Mouse (Mus musculus) gastrocnemius, adult 8-10 months (tissue): ENCODE measurements at regions not wholly inside any gene's neighbourhood (a gene's known extent, or its start where the extent isn't known, plus 50 kb on each side); places are given as distances from the start of the nearest gene placed in this dataset.
A peak's percentile ranks its signal among the peaks of the same experiment; 100 is the strongest.

ENCODE experiments used
- DNase-seq, 2 experiments: peaks; one replicate each; pipeline ENCODE4 v3.0.0; 2022; ENCODE audit warnings: low spot score in 2 of 2

DNA sequence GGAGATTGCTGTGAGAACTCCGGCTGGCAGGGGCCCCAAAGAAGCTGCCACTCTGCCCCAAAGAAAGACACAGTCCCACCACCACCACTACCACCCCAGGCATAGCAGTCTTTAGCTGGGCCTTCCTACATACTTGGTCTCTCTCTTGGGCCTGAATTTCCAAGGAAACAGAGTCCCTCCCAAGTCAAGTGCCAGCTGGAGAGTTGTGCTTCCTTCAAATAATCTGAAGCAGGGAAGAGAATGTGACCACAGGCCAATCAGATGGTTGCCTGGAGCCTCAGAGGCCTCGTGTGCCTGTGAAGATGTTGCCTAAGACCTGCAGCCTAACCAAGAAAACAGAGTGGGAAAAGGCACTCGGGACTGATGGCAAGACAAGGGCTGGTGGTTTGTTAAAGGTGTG lies 117.5 kb upstream of the Ctnnb1 start:
- no peak for DNase-seq

DNA sequence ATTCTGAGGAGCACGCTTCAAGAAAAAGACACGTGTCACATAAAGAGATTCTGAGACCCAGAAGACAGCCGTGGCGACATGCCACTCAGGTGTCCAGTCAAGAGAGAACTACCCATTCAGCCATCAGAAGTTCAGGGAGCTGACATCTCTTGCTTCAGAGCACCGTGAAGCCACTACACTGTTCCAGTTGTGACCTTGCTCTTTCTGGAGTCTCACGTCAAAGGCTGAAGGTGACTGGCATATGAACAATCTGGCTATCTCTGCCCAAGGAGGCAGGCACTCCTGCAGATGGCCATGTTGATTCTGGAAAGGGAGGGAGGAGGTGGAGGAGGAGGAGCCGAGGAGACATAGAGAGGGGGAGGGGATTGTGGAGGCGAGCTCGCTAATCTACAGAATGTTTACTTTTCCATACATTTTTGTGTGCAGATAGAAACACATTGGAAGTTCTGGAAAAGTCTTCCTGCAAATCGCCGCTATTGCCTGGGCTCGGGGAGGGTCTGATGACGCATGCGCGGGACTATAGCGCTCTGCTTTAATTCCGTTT lies 116.3 kb upstream of the Ctnnb1 start:
- DNase-seq = no peak

DNA sequence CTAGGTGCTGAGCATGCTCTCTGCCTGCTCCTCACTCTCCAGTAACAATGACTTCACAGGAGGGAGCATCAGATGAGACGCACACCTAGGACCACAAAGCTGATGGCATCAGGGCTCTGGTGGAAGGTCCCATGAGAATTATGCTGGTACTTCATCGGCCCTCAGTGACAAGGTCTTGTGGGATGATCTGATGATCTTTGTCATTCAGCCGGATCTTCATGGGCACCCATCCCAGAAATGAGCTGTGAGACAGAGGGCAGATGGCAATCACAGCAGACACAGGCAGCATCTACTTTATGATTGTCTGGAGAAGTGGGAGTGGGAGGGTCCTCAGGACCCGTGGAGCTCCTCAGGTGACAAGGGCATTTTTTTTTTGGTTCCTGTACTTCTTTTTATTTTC lies 114.7 kb upstream of the Ctnnb1 start:
- no peak for DNase-seq

DNA sequence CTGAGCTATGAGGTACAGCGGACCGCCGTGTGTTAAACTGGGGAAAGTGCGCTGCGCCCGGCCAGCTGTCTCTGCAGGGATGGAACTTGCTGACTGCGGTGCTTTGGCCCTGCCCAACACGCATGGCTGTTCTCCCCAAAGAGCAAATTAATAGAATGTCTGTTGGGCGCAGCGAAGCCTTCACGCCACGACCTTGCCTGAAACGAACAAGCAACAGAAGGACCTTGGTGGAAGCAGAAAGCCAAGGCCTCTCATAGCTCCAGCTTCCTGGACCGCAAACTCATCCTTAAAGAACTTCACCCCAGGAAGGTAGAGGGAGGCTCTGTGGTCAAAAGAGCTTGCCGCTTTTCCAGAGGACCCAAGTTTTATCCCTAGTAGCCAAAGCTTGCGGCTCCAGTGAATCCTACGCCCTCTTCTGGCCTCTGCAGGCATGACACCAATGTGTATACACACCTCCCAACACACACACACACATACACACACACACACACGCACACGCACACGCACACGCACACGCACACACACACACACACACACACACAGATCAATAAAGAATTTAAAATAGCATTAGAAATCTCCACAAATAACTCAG lies 110.2 kb upstream of the Ctnnb1 start:
- DNase-seq = no peak

DNA sequence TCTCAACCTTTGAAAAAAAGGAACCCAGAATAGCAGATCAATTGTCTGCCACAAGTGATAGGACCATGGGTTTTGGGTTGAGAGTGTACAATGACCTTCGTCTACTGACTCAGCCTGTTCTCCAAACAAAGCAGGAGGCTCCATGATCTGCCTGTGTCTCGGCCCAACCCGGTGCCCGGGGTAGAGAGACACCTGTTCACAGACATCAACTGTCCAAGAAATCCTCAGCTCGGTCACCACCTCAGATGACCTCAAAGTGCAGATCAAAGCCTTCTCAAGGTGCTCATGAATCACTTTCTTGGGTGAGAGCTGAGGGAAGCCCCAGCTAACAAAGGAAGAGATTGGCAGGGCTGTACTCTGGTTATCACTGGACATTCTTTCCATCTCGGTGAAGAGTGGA lies 108.1 kb upstream of the Ctnnb1 start:
- no peak for DNase-seq

DNA sequence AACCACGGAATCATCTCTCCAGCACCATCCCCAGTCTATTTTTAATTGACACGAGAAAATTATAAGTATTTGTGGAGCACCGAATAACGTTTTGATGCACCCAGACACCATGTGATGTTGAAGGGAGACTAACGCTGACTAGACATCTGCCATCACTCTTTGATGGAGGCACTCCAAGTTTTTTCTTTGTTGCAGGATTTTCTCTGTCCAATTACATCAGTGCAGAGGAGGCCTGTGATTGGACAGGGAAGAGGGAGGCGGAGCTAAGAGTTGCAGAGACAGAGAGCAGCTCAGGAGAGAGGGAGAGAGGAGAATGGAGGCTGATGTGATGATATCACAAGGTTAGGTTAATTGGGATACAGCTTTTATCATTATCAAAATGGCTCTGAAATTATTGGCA lies 105.6 kb upstream of the Ctnnb1 start:
- no peak for DNase-seq

DNA sequence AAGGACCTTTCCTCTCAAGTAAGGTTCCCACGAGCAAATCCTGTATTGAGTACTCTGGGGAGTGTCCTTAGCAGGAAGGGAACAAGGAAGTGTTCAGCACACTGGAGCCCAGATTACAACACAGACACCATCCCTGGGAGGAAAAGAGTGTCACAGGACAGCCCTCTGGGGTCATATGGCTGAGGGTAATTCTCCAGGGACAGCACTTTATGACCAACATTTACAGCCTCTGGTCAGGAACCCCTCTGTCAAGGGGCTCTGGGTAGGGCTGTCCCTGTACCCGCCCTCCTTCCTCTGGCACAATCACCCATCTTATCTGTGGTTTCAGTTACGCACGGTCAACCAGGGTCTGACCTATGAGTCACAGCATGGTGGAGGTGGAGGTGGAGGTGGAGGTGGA lies 102.8 kb upstream of the Ctnnb1 start:
- no peak for DNase-seq

DNA sequence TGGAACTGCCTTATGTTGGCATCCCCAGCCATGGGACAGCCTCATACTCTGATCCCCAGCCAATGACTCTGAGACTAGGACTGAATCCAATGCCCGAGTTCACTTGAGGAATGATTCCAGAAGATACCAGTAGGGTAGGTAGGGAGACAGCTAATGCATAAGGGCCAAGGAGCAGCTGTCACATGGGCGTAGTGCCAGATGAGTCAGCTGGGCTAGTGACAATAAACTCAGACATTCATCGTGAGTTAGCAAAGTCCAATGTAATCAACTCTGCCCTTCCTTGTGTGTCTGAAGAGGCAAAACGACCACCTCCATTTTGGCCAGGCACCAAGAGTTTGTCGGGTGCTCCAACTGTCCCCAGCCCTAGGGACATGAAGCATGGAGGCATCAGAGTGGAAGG lies 98.5 kb upstream of the Ctnnb1 start:
- DNase-seq = peak in 1 of 2 experiments; percentile 34

DNA sequence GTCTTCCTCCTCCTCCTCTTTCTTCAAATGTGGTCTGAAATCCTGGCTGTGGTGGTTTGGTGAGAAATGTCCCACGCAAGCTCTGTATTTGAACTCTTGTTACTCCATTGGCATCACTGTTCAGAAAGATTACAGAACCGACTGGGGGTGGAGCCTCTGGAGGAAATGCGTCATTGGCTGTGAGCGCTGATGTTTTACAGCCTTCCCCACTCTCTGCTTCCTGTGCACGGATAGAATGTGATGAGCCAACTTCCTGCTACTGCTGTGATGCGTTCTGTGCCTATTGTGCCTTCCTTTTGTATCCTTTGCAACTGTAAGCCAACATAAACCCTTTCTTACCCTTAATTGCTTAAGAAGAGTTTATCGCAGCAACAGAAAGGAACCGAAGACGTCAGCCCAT lies 94.8 kb upstream of the Ctnnb1 start:
- no peak for DNase-seq

DNA sequence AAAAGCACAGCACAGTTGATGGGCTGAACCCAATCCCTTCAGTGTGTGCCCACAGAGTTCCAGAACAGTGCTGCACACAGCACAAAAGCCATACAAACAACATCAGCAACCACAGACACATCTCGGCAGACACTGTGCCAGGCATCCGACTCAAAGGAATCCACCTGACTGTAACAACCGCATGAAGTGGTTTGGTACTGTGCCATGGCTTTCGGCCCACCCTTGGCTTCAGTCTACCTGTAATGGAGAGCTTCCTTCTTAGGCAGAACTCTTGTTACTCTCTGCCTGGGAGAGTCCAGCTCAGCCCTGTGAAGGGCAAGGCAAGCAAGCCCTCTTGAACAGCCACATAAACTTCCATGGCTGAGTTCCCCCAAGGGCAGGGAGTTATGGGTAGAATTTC lies 93.4 kb upstream of the Ctnnb1 start:
- DNase-seq = no peak

DNA sequence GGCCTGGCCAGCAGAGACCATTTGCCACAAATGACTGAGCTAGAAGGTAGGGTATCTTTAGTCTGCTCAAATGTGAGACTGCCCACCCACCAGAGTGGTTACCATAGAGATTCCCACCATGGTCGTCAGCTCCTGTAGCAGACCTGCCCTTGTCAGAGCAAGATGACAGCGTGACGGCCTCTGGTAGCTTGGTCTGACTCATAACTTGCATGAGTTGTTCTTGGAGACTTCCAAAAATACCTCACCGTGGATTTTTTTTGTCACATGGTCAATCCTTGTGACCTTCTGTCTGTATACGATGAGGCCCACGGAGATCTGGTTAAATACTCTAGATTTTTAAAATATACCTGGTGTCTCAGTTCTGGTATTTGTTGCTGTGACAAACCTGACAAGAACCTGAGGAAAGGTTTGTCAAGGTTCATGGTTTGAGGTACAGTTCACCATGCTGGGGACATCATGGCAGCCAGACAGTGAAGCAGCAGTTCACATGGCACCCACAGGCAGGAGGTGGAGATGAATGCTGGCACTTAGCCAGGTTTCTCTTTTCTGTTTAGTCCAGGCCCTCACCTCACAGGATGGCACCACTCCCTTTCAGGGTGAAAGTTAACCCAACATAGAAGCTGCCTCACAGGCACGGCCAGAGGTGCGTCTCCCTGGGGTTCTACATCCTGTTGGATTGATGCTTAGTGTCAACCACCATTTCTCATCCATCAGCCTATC lies 91.4 kb upstream of the Ctnnb1 start:
- no peak for DNase-seq

DNA sequence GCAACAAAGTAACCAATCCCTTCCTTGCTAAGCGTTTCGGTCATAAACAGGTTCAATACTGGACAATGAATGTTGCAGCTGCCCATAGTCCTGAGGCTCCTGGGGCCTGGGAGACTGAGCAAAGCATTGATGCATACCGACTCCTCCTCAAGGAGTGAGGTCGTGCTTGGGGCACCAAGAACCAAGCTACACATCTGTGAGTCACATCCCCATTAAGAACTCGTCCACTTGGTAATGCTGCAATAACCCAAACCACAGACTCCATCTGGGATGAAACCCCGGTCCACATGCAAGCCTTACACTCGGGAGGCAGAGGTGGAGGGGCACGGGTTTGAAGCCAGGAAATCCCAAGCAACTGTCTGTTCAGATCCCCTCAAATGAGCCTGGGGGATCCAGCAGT lies 85.3 kb upstream of the Ctnnb1 start:
- no peak for DNase-seq

DNA sequence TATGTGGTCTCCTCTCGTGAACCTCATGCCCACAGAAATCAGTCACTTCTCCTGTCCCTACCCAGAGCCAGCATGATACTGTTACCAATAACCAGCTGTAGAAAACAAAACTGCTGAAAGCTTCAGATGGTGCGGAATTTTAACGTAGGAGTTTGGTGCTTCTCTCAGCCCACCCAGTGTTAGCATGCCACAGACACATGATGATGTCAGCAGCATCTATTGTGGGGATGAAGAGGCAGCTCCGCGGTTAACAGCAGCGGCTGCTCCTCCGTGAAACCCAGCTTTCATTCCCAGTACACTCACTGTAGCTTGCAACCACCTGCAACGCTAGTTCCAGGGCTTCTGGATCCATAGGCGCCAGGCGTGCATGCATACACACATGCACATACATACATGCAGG lies 83.5 kb upstream of the Ctnnb1 start:
- DNase-seq = no peak

DNA sequence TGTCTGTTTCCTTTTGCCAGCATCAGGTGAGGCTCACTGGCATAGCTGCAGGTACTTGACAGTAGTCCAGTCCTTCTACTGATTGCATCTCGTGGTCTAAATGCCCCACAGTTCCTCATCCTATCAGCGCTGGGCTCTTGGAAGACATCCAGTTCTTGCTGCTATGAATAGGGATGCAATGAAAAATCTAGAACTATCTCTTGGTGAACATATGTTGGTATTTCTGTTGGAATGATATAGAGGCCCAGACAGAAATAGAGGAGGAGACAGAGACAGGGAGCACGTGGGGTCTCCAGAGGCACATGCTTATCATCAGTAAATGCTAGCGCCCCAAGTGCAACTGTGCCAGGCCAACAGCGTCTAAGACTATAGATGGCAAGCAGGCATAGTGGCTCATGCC lies 81.4 kb upstream of the Ctnnb1 start:
- DNase-seq = no peak

DNA sequence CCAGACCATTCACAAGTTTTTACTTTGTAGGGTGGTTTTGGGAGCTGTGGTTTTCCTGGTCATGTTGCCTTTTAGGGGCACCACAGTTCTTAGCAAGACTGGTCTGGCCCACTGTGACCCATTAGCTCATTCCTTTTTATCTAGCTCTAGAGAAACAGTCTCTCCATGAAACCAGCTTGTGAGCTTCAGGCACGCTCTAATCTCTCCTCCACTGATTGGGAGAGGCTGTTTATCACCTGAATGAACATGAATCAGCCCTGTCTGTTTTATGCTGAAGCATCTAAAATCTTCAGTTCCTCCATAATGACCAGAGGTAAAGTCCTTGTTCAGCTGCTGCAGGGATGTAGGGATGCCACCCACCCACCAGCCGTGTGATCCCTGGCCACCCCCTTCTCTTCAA lies 80.1 kb upstream of the Ctnnb1 start:
- DNase-seq = no peak

DNA sequence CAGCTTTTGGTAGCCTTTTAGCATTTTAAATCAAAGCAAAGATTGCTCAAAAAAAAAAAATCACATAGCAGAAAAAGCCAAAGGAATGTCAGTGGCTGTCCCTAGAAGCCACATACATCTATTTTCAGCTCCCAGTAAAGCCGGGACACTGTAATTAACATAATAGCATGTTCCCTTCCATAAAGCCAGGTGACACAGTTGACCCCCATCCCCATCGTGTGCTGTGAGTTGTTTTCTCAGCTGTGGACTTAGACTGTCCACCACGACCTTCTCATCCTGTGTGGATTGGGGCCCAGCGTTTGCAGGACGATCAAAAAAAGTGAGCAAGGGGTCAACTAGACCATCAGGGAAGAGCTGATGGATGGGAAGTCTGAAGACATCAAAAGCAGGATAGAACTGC lies 78.9 kb upstream of the Ctnnb1 start:
- no peak for DNase-seq

DNA sequence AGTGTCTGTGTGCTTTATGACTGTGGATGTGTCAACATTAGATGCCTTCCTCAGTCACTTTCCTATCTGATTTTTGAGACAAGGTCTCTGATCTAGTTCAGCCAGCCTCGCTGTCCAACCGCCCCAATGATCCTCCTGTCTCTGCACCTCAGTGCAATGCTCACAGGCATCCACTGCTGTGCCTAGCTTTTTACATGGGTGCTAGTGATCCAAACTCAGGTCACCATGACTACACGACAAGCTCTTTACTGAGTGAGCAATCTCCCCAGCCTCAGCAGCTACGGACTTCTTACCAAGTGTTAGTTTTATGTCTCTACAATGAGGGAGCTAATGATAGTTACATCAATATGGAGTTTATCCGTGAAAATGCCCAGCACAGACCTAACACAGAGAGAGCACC lies 77.1 kb upstream of the Ctnnb1 start:
- DNase-seq = no peak

DNA sequence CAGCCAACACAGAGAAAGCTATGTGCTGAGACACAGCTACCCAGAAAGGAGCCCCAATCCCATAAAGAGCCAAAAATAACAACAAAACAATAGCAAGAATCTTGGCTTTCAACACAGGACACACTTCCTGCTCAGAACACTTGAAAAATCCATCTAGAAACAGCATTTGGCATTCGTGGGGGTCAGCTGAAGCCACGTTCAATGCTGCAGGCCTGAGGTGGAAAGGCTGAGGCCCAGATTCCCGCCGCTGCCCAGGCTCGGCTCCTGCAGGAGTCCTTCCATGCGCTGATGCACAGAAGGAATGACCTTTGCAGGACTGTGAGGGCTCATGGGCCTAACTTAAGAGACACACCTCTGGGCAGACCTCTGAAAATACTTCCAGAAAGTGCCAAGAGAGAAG lies 76.4 kb upstream of the Ctnnb1 start:
- DNase-seq = no peak

DNA sequence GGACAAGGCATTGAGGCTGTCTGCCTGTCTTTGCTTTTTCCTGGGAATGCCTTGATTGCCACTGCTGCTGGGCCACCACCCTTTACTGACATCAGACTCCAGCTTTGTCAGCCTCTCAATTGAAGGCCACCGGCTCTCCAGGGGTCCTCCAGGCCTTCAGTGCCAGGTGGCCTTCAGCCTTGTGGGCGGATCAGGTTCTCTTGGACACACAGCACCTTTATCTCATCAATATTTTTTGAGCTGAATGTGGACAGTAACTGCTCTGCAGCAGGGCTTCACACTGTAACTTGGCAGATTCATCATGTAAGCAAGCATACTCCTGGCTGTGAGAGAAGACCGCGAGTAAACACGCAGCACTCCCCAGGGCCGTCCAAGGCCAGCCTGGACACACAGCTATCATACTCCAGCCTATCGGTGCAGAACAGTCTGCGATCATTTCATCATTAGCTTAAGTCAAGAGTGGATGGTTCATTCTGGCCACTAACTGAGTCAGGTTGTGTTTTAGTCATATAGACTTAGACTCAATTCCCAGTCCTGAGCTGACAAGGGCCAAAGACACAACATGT lies 75.9 kb upstream of the Ctnnb1 start:
- no peak for DNase-seq

DNA sequence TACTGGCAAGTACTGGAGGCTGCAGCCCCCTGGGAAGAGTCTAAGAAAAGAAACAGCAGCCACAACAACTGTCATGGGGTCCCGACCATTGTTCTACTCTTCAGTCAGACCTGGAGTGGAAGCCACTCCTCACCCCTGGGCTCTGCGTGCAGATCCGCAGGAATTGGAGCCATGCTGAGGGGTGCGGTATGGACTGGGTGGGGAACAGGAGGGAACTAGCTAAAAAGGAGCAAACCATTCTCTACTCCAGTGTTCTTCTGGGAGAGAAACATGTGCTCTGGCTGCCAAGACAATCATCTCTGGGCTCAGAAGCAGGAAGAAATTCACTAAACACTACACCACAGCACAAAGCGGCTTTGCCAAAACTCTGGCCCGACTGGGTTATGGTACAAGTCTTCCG lies 74.7 kb upstream of the Ctnnb1 start:
- DNase-seq = no peak

DNA sequence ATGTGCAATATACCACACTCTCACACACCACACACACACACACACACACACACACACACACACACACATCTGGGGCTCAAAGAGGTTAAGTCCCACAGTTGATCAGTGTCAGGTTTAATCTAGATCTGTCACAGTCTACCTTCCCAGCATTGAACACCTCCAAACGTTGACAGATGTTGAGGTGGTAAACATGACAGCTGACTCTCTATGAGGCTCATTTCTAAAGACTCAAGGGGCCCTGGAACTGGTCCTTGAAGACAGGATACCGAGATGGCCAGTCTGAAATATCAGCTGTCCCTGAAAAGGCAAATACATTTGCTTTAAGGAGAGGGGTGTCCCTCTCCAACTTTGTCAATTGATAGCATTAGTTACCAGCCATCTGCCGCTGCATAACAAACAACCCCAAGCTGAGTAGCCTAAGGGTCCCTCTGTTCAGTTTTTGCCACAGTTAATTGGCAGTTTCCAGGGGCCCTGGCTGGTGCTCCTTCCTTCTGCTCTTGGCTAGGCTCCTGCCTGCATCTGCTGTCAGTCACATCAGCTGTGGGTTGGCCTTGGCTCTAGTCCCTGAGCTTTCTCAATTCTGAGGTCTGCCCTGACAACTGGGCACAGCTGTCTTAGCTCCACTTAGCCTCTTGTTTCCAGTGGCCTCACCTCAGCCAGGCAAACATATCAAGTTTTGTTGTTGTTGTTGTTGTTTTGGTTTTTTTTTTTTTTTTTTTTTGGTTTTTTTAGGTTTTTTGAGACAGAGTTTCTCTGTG lies 73.5 kb upstream of the Ctnnb1 start:
- DNase-seq = no peak

DNA sequence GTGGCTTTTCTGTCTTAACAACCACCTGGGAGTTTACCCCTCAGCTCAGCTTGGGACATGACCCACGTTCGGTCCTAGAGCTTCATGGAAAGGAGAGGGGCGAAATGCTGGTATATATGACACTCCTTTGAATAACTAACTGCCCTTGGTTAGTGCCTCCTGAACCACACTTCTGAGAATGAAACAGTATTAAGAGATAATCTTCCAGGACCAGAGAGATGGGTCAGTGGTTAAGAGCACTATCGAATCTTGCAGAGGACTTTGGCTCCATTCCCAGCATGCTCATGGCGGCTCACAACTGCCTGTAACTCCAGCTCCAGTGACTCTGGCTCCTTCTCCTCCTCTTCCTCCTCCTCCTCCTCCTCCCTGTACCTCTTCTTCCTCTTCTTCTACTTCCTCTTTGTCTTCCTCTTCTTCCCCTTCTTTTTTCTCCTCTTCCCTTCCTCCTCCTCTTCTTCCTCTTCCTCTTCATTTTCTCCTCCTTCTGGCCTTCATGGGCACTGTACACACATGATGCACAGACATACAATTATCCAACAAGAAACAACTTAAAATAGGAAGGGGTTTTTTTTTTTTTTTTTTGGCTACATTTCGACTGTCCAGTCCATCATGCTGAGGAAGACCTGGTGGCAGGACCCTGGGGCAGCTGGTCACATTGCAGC lies 71.0 kb upstream of the Ctnnb1 start:
- DNase-seq = no peak
